Mouse (Mus musculus) lung, postnatal 36 days (tissue): Measurements from ENCODE around the gene Olfr1354.
"Not testable (repeated sequence)": the region's sequence is repeated elsewhere in the genome, so short reads cannot be mapped to it uniquely, and the experiment has no call there.

Experiments used
- DNase-seq: peaks from one replicate; pipeline ENCODE4 v3.0.0; 2022; ENCODE audit warnings: mixed read lengths

Olfr1354 gene

GRCm38 (mm10) chr10:78912871-78913270, at the start of gene Olfr1354:
TSS of gene Olfr1354 (plus strand) at chr10:78913171.
- DNase-seq, result not testable (repeated sequence)

- DNase-seq, result no peak
These were observed 37.7 kb upstream of the Olfr1354 start, which contains the start of gene Olfr1355 for GRCm38 (mm10) chr10:78875240-78875639. TSS of gene Olfr1355 (plus strand) at chr10:78875540.

GRCm38 (mm10) chr10:78950336-78950735, 37.4 kb downstream of the Olfr1354 start, which contains the start of gene Olfr8:
TSS of gene Olfr8 (plus strand) at chr10:78950636.
- not testable (repeated sequence) for DNase-seq

GRCm38 (mm10) chr10:78963009-78963408, 50.0 kb downstream of the Olfr1354 start, which contains the start of gene Olfr1353:
TSS of gene Olfr1353 (plus strand) at chr10:78963309.
- not testable (repeated sequence) for DNase-seq
